Comparison of ENCODE assay signal across 15 mouse cellular contexts in the genomic region with DNA sequence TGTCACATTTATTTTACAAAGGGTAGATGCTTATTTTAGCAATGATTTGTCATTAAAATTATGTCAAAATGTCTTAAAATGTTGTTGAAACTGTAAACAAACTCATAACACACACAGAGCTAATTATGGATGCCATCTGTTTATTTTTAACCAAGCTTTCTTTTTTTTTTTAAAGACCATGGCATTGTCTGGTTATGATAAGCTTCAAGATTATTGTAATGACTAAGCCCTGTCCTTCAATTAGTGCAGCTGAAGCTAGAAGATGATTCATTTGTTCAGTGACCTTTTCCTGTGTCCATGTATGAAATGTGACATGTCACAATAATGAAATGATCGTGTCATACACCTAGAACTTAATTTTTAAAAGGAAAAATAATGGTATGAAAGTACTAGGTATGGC.
"Had no signal": no experiment of that assay in that cellular context is flagged by ENCODE, and none has a peak within 500 bp of the region (broad histone marks: within the 10 kb centered on the region; RNA-seq: fewer than 3 reads in every experiment).

No protein-coding gene starts in this region.

- H3K27ac ChIP-seq: limb, embryonic 12.5 days; liver, embryonic 13.5 days; lung, embryonic 15.5 days; midbrain, embryonic 15.5 days had no signal

- DNase-seq: kidney, adult 8-10 months; kidney, postnatal 25 days; layer of hippocampus, postnatal 36 days; liver; liver, embryonic 13.5 days; liver, postnatal 0 days; lung, postnatal 36 days; right cerebral cortex, postnatal 4 days; spleen, adult 18-20 months; thymus, adult 18-20 months; thymus, postnatal 14 days had no signal

- H3K9me3 ChIP-seq: limb, embryonic 12.5 days; liver, embryonic 13.5 days; lung, embryonic 15.5 days; midbrain, embryonic 15.5 days had no signal

- H3K27me3 ChIP-seq: limb, embryonic 12.5 days; liver, embryonic 13.5 days; lung, embryonic 15.5 days; midbrain, embryonic 15.5 days had no signal

- H3K36me3 ChIP-seq: limb, embryonic 12.5 days; liver, embryonic 13.5 days; lung, embryonic 15.5 days; midbrain, embryonic 15.5 days had no signal

- H3K4me1 ChIP-seq: liver, embryonic 13.5 days; lung, embryonic 15.5 days had no signal

- H3K4me3 ChIP-seq: limb, embryonic 12.5 days; liver, embryonic 13.5 days; lung, embryonic 15.5 days; midbrain, embryonic 15.5 days had no signal

- H3K9ac ChIP-seq: limb, embryonic 12.5 days; liver, embryonic 13.5 days; liver, postnatal 0 days; lung, embryonic 15.5 days; midbrain, embryonic 15.5 days had no signal

- H3K4me2 ChIP-seq: limb, embryonic 12.5 days; liver, embryonic 13.5 days; lung, embryonic 15.5 days; midbrain, embryonic 15.5 days had no signal

- ATAC-seq: intestine, postnatal 0 days; liver, postnatal 0 days had no signal
